ENCODE assay signal across 8 mouse cellular contexts in the genomic region with DNA sequence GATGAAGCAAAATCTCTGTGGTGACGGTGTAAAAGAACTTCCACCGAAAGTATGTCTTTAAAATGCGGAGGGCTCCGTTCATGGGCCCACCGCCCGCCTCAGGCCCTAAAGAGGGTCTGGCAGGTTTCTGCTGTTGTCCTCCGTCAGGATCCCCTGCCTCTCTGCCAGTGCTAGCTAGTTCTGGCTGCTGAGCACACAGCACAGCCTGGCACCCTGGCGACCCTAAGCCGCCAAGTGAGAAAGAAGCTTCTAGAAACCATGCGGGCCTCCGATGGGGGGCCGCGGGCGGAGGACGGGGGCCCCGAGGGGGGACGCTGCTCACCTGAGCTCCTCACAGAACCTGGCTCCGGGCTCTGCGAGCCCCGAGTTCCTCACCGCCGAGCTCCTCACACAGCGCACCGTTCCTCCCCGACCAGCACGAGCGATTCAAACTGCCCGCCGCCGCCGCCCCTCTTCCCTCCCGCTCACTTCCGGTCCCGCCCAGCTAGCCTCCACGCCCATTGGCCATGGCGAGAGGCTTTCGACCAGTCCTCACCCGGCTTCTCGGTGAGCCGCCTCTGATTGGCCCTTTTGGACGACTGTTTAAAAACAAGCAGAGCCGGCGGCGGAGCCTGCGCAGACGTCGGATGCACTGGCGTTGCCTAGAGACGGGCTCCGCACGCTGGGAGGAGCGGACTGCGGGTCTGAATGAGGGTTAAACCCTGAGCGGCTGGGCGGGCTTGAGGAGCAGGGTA. TPM values are rescaled to one million over a fixed set of nuclear protein-coding genes. Genes with fewer than 3 reads are reported as not detected.
A peak's percentile ranks its signal among the peaks of the same experiment; 100 is the strongest.
DNase-seq lines count a peak whose midpoint lies in the region; ATAC-seq lines count a peak whose summit lies in the region.

TSS of gene Cenpf (minus strand) at position 433 of the 734 bp plus-strand sequence.

- H3K9me3 ChIP-seq in hindbrain, embryonic 11.5 days (ENCODE audit: control insufficient read depth, low read length) = no peaks in the 10 kb centered on the region

- H3K36me3 ChIP-seq in hindbrain, embryonic 11.5 days (ENCODE audit: control insufficient read depth, insufficient read depth, low read length) = peaks cover 5% of the 10 kb centered on the region

- peak; percentile 100 for ATAC-seq in hindbrain, embryonic 11.5 days (ENCODE audit: low FRiP score)

- under 1% methylated on average over 52 of the region's 55 CpGs for WGBS in hindbrain, embryonic 11.5 days

- peak; percentile 98 for DNase-seq in Muller cell, postnatal 12 days (ENCODE audit: inconsistent ontology term)
- DNase-seq in cerebellum, adult 9-11 months = peak; percentile 97
- DNase-seq in frontal cortex, adult 2 months (ENCODE audit: extremely low spot score in 1 of 2, low spot score in 1 of 2) = peak; percentile 96 to 99
- peak; percentile 97 for DNase-seq in hindbrain, embryonic 11.5 days (ENCODE audit: low spot score)
- DNase-seq in layer of hippocampus, postnatal 10 days (ENCODE audit: low spot score in 2 of 2) = peak; percentile 97
- DNase-seq in lung, postnatal 10 days = peak; percentile 99
- peak; percentile 97 for DNase-seq in ovary, postnatal 36 days (ENCODE audit: low spot score)
- peak; percentile 97 for DNase-seq in thymus, postnatal 25 days

- peak within 1 kb of the TSS; percentile 88 for H3K4me2 ChIP-seq in hindbrain, embryonic 11.5 days (replicated peaks; ENCODE audit: low read depth, low read length)

- peak within 1 kb of the TSS; percentile 88 for H3K4me3 ChIP-seq in hindbrain, embryonic 11.5 days (ENCODE audit: low read depth, low read length)

- H3K27ac ChIP-seq in hindbrain, embryonic 11.5 days (ENCODE audit: low read depth, low read length) = peak within 1 kb of the TSS; percentile 30; the same call in 1 of the 2 replicates

- H3K9ac ChIP-seq in hindbrain, embryonic 11.5 days (ENCODE audit: low read depth, low read length) = peak within 1 kb of the TSS; percentile 77

- H3K4me1 ChIP-seq in hindbrain, embryonic 11.5 days (replicated peaks; ENCODE audit: control insufficient read depth, insufficient read depth, low read length) = peaks cover 4% of the 10 kb centered on the region; the same call in 1 of the 2 replicates

- no peaks in the 10 kb centered on the region for H3K27me3 ChIP-seq in hindbrain, embryonic 11.5 days (ENCODE audit: control insufficient read depth, insufficient read depth, low read length)

RNA-seq across cellular contexts. Expression of gene Cenpf, which starts in this region (rescaled TPM):
- polyA plus RNA-seq in frontal cortex, adult 2 months (2012; rRNA removed) = 0.23 and 0.24 TPM in 2 replicates
- 103 and 141 TPM in 2 replicates for polyA plus RNA-seq in hindbrain, embryonic 11.5 days (2014; fragmentation: Nextera tagmentation; extraction: Ambion mirVana)
- 1 to 10 TPM; 4.5 to 5.9 TPM for total RNA-seq in layer of hippocampus, postnatal 10 days (2021)

Comparison
In these comparisons a context has a peak if more than half of its experiments do, and no peak if none do; other contexts are left out.
1. Peak in every context shown above with its lines: DNase-seq, ATAC-seq, H3K4me3 ChIP-seq and H3K27ac ChIP-seq.
2. RNA of gene Cenpf (polyA plus RNA-seq): 103 to 141 TPM in hindbrain, embryonic 11.5 days; 0.23 to 0.24 TPM in frontal cortex, adult 2 months; every median in the first group is over 10 times any median in the second.
3. Peak in DNase-seq in frontal cortex, adult 2 months; RNA of the gene not detected or under 1 TPM.